Mouse (Mus musculus): ENCODE measurements around the gene Trmt6. TPM values are rescaled to one million over a fixed set of nuclear protein-coding genes. Genes with fewer than 3 reads are reported as not detected.

The Trmt6 gene
- 10 to 100 TPM in 1 of 2 experiments, 1 to 10 TPM in 1; 9.5 to 15.9 TPM for total RNA-seq (2023)

DNA sequence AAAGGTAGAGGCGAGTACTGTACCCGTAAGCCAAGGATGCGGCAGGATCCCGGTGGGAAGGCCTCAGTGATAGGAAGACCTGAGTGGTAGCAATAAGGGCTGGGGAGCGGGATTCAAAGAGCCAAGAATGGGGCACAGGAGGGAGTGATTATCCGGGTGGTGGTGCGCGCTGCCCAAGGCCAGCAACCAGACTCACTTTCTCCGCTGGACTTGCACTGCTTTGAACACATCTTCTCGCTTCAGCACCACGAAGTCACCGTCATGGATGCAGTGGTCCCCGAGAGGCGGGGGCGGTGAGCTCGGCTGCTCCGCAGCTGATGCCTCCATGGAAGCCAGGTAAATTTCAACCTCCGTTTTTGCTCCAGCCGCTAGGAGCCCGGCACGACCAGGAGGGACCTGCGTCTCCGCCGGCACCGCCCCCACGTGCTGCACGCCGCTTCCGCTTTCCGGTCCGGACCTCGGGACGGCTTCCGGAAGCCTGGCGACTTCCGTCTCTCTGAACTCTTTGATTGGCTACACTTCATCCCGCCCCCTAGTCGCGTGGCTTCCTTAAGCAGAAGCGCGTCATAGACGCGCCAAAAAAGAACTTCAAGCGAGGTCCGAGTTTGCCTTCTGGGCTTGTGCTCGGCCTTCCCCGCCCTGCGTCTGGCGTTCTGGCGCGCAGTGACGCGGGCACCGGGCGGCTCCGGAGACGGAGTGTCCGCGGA, at the start of gene Trmt6, which contains the start of gene Mcm8:
Gene Trmt6 (minus strand): TSS at position 448 of the 707 bp plus-strand sequence.
Gene Mcm8 (plus strand): TSS at position 534 of the 707 bp plus-strand sequence.

DNA sequence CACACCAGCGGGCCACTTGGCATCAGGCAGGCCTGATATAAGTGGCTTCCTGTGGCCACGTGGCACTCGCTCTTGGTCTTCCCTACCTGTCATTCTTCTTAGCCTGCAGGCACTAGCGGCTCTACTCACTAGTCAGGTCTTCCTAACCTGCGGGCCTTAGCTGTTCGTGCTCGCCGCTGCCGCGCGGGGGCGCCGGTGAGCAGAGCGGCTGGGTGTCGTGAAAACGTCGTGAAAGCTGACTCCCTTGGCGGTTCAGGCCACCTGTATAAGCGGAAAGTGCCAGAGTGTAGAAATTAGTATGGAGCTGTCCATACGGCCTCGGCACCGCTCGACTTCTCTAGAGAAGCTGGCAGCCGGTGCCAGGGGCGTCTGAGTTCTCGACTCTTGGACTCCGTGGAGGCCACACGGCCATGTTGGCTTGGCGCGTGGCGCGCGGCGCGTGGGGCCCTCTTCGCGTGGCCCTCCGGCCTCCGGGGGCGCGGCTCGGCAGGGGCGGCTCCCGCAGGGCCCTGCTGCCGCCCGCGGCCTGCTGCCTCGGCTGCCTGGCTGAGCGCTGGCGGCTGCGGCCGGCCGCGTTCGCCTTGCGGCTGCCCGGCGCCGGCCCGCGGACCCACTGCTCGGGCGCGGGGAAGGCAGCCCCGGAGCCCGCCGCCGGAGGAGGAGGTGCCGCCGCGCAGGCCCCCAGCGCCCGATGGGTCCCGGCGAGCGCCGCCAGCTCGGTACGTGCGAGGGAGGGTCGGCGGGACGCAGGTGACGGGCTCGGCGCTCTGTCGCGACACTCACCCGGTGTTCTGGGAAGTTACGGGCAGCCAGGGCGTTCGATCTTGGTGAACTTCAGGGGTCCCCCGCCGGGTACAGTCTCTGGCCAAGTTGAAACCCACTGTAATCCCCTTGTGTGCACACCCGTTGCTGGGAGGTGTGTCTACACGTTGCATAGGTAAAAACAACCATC, 30.8 kb upstream of the Trmt6 start, which contains the start of gene Crls1:
Gene Crls1 (plus strand): TSS at position 260 of the 952 bp plus-strand sequence.

DNA sequence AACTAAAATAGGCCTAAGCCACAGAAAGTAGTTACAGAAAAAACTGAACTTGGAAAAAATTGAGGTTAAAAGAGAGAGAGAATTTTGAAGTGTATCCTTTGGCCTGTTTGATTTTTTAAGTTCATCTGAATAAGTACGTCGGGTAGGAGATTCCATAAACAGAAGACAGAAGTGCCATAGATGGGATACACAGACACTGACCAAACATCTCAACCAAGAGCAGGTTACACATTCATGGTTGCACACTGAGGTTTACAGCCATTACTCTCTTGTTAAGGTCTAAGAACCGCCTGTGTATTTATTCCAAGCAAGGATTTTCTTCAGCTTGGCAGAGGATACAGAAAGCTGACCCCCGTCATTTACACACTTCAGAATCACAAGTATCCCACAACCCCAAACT, 34.9 kb downstream of the Trmt6 start, which contains the start of gene Chgb:
Gene Chgb (plus strand): TSS at position 301 of the 400 bp plus-strand sequence.

Other genes with a start within 250 kb of the Trmt6 start
- gene Gpcpd1, start 228.3 kb downstream of the Trmt6 start, total RNA-seq (2023): 100 to 1,000 TPM; 103 to 104 TPM
- 10 to 100 TPM; 13.4 to 14.9 TPM for gene Shld1, start 129.1 kb downstream of the Trmt6 start, total RNA-seq (2023)
- gene Chgb, start 34.8 kb downstream of the Trmt6 start, total RNA-seq (2023): not detected
- gene Mcm8, start 86 bp upstream of the Trmt6 start, total RNA-seq (2023): 1 to 10 TPM; 3.1 to 3.6 TPM
- 10 to 100 TPM in 1 of 2 experiments, 1 to 10 TPM in 1; 8.1 to 10.4 TPM for gene Crls1, start 30.6 kb upstream of the Trmt6 start, total RNA-seq (2023)
- under 1 TPM; 0.09 to 0.16 TPM for gene Lrrn4, start 64.8 kb upstream of the Trmt6 start, total RNA-seq (2023)
- gene Fermt1, start 129.9 kb upstream of the Trmt6 start, total RNA-seq (2023): not detected

All from neutrophil, adult 59 days (primary cell).